Mouse (Mus musculus) hindbrain, embryonic 10.5 days (tissue): Measurements from ENCODE around the gene Btbd8. TPM values are rescaled to one million over a fixed set of nuclear protein-coding genes. Genes with fewer than 3 reads are reported as not detected.

Source experiments
- DNase-seq: peaks from one replicate; pipeline ENCODE4 v3.0.0-alpha.2; 2017; ENCODE audit warnings: low spot score
- H3K27ac ChIP-seq: fragments of 300-500 bp; sonication (generic); 2 replicates; pipeline ENCODE4 v1.5.1; 2016; ENCODE audit warnings: mild to moderate bottlenecking, moderate library complexity
- H3K27me3 ChIP-seq: fragments of 300-500 bp; sonication (generic); 2 replicates; pipeline ENCODE4 v1.6.1; 2016; ENCODE audit warnings: mild to moderate bottlenecking; ENCODE audit not compliant: poor library complexity, insufficient read depth, severe bottlenecking
- H3K36me3 ChIP-seq: fragments of 300-500 bp; sonication (generic); 2 replicates; pipeline ENCODE4 v1.6.1; 2016; ENCODE audit warnings: mild to moderate bottlenecking, moderate library complexity
- H3K4me1 ChIP-seq: fragments of 300-500 bp; sonication (generic); replicated peaks from 2 replicates; pipeline ENCODE4 v1.6.1; 2016; ENCODE audit warnings: mild to moderate bottlenecking
- H3K4me3 ChIP-seq: fragments of 300-500 bp; sonication (generic); 2 replicates; pipeline ENCODE4 v1.5.1; 2016; ENCODE audit warnings: mild to moderate bottlenecking, moderate library complexity
- H3K9me3 ChIP-seq: fragments of 300-500 bp; sonication (generic); 2 replicates; pipeline ENCODE4 v1.6.1; 2016; ENCODE audit warnings: mild to moderate bottlenecking, moderate library complexity
- WGBS: fragments of 180-500 bp; shearing (Covaris S2); methylation state at CpG from one replicate; pipeline ENCODE4 v1.1.7; 2016; 5-methylcytosine and 5-hydroxymethylcytosine counted together
- polyA plus RNA-seq: library from polyadenylated mRNA; unstranded; fragments of >200 nt; fragmentation: Nextera tagmentation; extraction: Ambion mirVana; gene quantifications from 2 replicates; pipeline ENCODE4 v1.2.1, GENCODE M21; 2016

Btbd8 gene
- 5.2 and 5.6 TPM in 2 replicates for polyA plus RNA-seq

- DNase-seq: peak; percentile 96
- no peaks in the 10 kb centered on the region for H3K27me3 ChIP-seq
- WGBS: under 1% methylated on average over 51 of the region's 51 CpGs
- H3K4me1 ChIP-seq: peaks cover 15% of the 10 kb centered on the region
- no peaks in the 10 kb centered on the region for H3K36me3 ChIP-seq
- H3K27ac ChIP-seq: peak within 1 kb of the TSS; percentile 98
- peak within 1 kb of the TSS; percentile 93 for H3K4me3 ChIP-seq
- no peaks in the 10 kb centered on the region for H3K9me3 ChIP-seq
Measured at GRCm38 (mm10) chr5:107437464-107438281, at the start of gene Btbd8. Gene Btbd8, plus strand, starts transcription at chr5:107437997.

GRCm38 (mm10) chr5:107389373-107389772 lies 48.4 kb upstream of the Btbd8 start:
- no peaks in the 10 kb centered on the region for H3K4me1 ChIP-seq
- DNase-seq: no peak
- H3K36me3 ChIP-seq: no peaks in the 10 kb centered on the region
- no peaks in the 10 kb centered on the region for H3K9me3 ChIP-seq
- H3K4me3 ChIP-seq: no peak overlapping the region
- no peaks in the 10 kb centered on the region for H3K27me3 ChIP-seq
- H3K27ac ChIP-seq: no peak overlapping the region
- WGBS: 90% methylated on average over 2 of the region's 2 CpGs

- Histone ChIP-seq H3K4me3 (no peak overlapping the region), H3K27ac (no peak overlapping the region), H3K27me3 (no peaks in the 10 kb centered on the region), H3K36me3 (no peaks in the 10 kb centered on the region), H3K9me3 (no peaks in the 10 kb centered on the region), H3K4me1 (no peaks in the 10 kb centered on the region)
- 74% methylated on average over 2 of the region's 2 CpGs for WGBS
- DNase-seq: no peak
Measured at GRCm38 (mm10) chr5:107394437-107394836, 43.4 kb upstream of the Btbd8 start.

- Histone ChIP-seq H3K36me3 (no peaks in the 10 kb centered on the region), H3K4me1 (peaks cover 16% of the 10 kb centered on the region), H3K27ac (peak within 1 kb of the TSS; percentile 79), H3K9me3 (no peaks in the 10 kb centered on the region), H3K4me3 (peak within 1 kb of the TSS; percentile 74), H3K27me3 (peaks cover 40% of the 10 kb centered on the region)
- DNase-seq: peak; percentile 3
- WGBS: 21% methylated on average over 5 of the region's 5 CpGs
Measured at GRCm38 (mm10) chr5:107402436-107402835, 35.4 kb upstream of the Btbd8 start, which contains the start of gene Ephx4. Gene Ephx4, plus strand, starts transcription at chr5:107402736.

GRCm38 (mm10) chr5:107403011-107403946 lies 34.5 kb upstream of the Btbd8 start:
- Histone ChIP-seq H3K4me3 (peak overlapping the region; percentile 74), H3K4me1 (peaks cover 16% of the 10 kb centered on the region), H3K27me3 (peaks cover 40% of the 10 kb centered on the region), H3K27ac (peak overlapping the region; percentile 79), H3K9me3 (no peaks in the 10 kb centered on the region), H3K36me3 (no peaks in the 10 kb centered on the region)
- under 1% methylated on average over 80 of the region's 80 CpGs for WGBS
- peak; percentile 50 for DNase-seq

- no peaks in the 10 kb centered on the region for H3K36me3 ChIP-seq
- peaks cover 16% of the 10 kb centered on the region for H3K4me1 ChIP-seq
- 34% methylated on average over 12 of the region's 12 CpGs for WGBS
- peak overlapping the region; percentile 79 for H3K27ac ChIP-seq
- peak overlapping the region; percentile 74 for H3K4me3 ChIP-seq
- no peaks in the 10 kb centered on the region for H3K9me3 ChIP-seq
- DNase-seq: no peak
- peaks cover 40% of the 10 kb centered on the region for H3K27me3 ChIP-seq
Measured at GRCm38 (mm10) chr5:107403947-107404684, 33.7 kb upstream of the Btbd8 start.

- H3K4me3 ChIP-seq: no peak overlapping the region
- WGBS: 86% methylated on average over 4 of the region's 4 CpGs
- H3K36me3 ChIP-seq: no peaks in the 10 kb centered on the region
- peaks cover 40% of the 10 kb centered on the region for H3K27me3 ChIP-seq
- H3K9me3 ChIP-seq: no peaks in the 10 kb centered on the region
- H3K27ac ChIP-seq: no peak overlapping the region
- DNase-seq: no peak
- peaks cover 16% of the 10 kb centered on the region for H3K4me1 ChIP-seq
Measured at GRCm38 (mm10) chr5:107405361-107405760, 32.4 kb upstream of the Btbd8 start.

- WGBS: 84% methylated on average over 1 of the region's 1 CpGs
- Histone ChIP-seq H3K27ac (no peak overlapping the region), H3K9me3 (no peaks in the 10 kb centered on the region), H3K36me3 (no peaks in the 10 kb centered on the region), H3K4me3 (no peak overlapping the region), H3K4me1 (no peaks in the 10 kb centered on the region), H3K27me3 (peaks cover 1% of the 10 kb centered on the region)
- DNase-seq: no peak
Measured at GRCm38 (mm10) chr5:107410305-107410704, 27.5 kb upstream of the Btbd8 start.

GRCm38 (mm10) chr5:107411326-107411725 lies 26.5 kb upstream of the Btbd8 start:
- no peak for DNase-seq
- Histone ChIP-seq H3K36me3 (no peaks in the 10 kb centered on the region), H3K9me3 (no peaks in the 10 kb centered on the region), H3K27me3 (no peaks in the 10 kb centered on the region), H3K27ac (no peak overlapping the region), H3K4me3 (no peak overlapping the region), H3K4me1 (no peaks in the 10 kb centered on the region)
- 65% methylated on average over 4 of the region's 4 CpGs for WGBS

- no peaks in the 10 kb centered on the region for H3K27me3 ChIP-seq
- no peak overlapping the region for H3K4me3 ChIP-seq
- H3K36me3 ChIP-seq: no peaks in the 10 kb centered on the region
- WGBS: 89% methylated on average over 2 of the region's 2 CpGs
- H3K9me3 ChIP-seq: no peaks in the 10 kb centered on the region
- no peak for DNase-seq
- no peak overlapping the region for H3K27ac ChIP-seq
- H3K4me1 ChIP-seq: no peaks in the 10 kb centered on the region
Measured at GRCm38 (mm10) chr5:107412285-107412684, 25.5 kb upstream of the Btbd8 start.

- WGBS: 84% methylated on average over 2 of the region's 2 CpGs
- no peak for DNase-seq
Measured at GRCm38 (mm10) chr5:107415098-107415497, 22.7 kb upstream of the Btbd8 start.

GRCm38 (mm10) chr5:107421676-107422075 lies 16.1 kb upstream of the Btbd8 start:
- Histone ChIP-seq H3K27ac (no peak overlapping the region), H3K27me3 (no peaks in the 10 kb centered on the region), H3K4me1 (no peaks in the 10 kb centered on the region), H3K4me3 (no peak overlapping the region), H3K9me3 (no peaks in the 10 kb centered on the region), H3K36me3 (no peaks in the 10 kb centered on the region)
- 92% methylated on average over 1 of the region's 1 CpGs for WGBS
- no peak for DNase-seq

More at GRCm38 (mm10) chr5:107415098-107415497, 22.7 kb upstream of the Btbd8 start:
- Histone ChIP-seq H3K27ac (no peak overlapping the region), H3K4me1 (no peaks in the 10 kb centered on the region), H3K4me3 (no peak overlapping the region), H3K27me3 (no peaks in the 10 kb centered on the region), H3K36me3 (no peaks in the 10 kb centered on the region), H3K9me3 (no peaks in the 10 kb centered on the region)
